Mouse (Mus musculus) brain, embryonic 14.5 days (tissue): ENCODE measurements at regions not wholly inside any gene's neighbourhood (a gene's known extent, or its start where the extent isn't known, plus 50 kb on each side); places are given as distances from the start of the nearest gene placed in this dataset.

ENCODE experiments used
- CTCF ChIP-seq: fragments of 200-500 bp; IDR thresholded peaks from 2 replicates; pipeline ENCODE4 v1.5.1; 2012; ENCODE audit warnings: inconsistent platforms, mild to moderate bottlenecking, moderate library complexity, borderline replicate concordance; ENCODE audit not compliant: insufficient read depth, insufficient read length; ENCODE audit errors: extremely low read depth
- POLR2A ChIP-seq: fragments of 200-500 bp; IDR thresholded peaks from 2 replicates; pipeline ENCODE4 v1.6.1; 2012; ENCODE audit warnings: mild to moderate bottlenecking, inconsistent platforms, borderline replicate concordance; ENCODE audit not compliant: poor library complexity, insufficient read depth, insufficient read length, severe bottlenecking; ENCODE audit errors: extremely low read depth

DNA sequence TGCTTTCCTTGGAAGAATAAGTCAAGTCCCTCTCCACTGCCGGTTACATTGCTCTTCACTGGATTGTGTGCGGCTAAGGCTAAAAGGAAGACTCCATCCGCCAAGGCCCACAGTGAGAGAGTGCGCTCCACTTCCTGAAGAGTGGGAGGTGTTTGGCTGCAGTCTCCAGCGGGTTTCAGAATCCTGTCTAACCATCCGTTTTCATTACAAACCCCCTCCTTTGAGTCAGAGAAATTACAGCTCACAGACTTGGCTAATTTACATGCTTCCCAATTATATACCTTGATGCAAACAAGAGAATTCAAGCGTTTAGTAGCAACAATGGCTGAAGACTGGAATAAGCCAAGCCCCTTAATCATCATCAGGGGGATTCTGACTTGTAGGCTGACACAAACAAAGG lies 55.1 kb upstream of the Arl4c start:
- no peak for TF ChIP-seq CTCF
- TF ChIP-seq POLR2A: no peak
